Mouse (Mus musculus) thymus, adult 2 months (tissue): ENCODE data around the gene Gm572. TPM values are rescaled to one million over a fixed set of nuclear protein-coding genes. Genes with fewer than 3 reads are reported as not detected.

Experiments used
- DNase-seq: peaks from one replicate; pipeline ENCODE4 v3.0.0; 2021
- H3K27ac ChIP-seq: fragments of 200-500 bp; 2 replicates; pipeline ENCODE4 v1.5.1; 2012; ENCODE audit warnings: low read length, control low read depth; ENCODE audit not compliant: control insufficient read depth, insufficient read depth
- H3K27me3 ChIP-seq: fragments of 200-500 bp; 2 replicates; pipeline ENCODE4 v1.6.1; 2012; ENCODE audit warnings: mild to moderate bottlenecking, low read length, moderate library complexity, mixed read lengths; ENCODE audit not compliant: control insufficient read depth, insufficient read depth
- H3K36me3 ChIP-seq: fragments of 200-500 bp; 2 replicates; pipeline ENCODE4 v1.6.1; 2012; ENCODE audit warnings: mild to moderate bottlenecking, low read length, moderate library complexity; ENCODE audit not compliant: control insufficient read depth, insufficient read depth
- H3K4me1 ChIP-seq: fragments of 200-500 bp; replicated peaks from 2 replicates; pipeline ENCODE4 v1.6.1; 2012; ENCODE audit warnings: low read length; ENCODE audit not compliant: control insufficient read depth, insufficient read depth
- H3K4me3 ChIP-seq: fragments of 200-500 bp; 2 replicates; pipeline ENCODE4 v1.5.1; 2012; ENCODE audit warnings: mild to moderate bottlenecking, low read length, control low read depth, moderate library complexity; ENCODE audit not compliant: control insufficient read depth, insufficient read depth
- CTCF ChIP-seq: fragments of 200-500 bp; IDR thresholded peaks from 2 replicates; pipeline ENCODE4 v1.5.1; 2012; ENCODE audit warnings: mild to moderate bottlenecking, control low read depth, low read length, moderate library complexity, borderline replicate concordance; ENCODE audit not compliant: control insufficient read depth, poor library complexity, insufficient read depth; ENCODE audit errors: extremely low read depth
- POLR2A ChIP-seq: fragments of 200-500 bp; IDR thresholded peaks from 2 replicates; pipeline ENCODE4 v1.6.1; 2012; ENCODE audit warnings: mild to moderate bottlenecking, low read length, control low read depth, moderate library complexity; ENCODE audit not compliant: control insufficient read depth, poor library complexity, insufficient read depth; ENCODE audit errors: extremely low read depth
- WGBS: fragments of 180-500 bp; shearing (Covaris S2); methylation state at CpG from one replicate; pipeline ENCODE4 v1.1.7; 2018; 5-methylcytosine and 5-hydroxymethylcytosine counted together
- polyA plus RNA-seq: library from polyadenylated mRNA; depleted of rRNA; stranded (reverse); fragments of >200 nt; gene quantifications from 2 replicates; pipeline ENCODE4 v1.2.3, GENCODE M21; 2012

Gene Gm572
- polyA plus RNA-seq, 1 experiment, result 0.31 TPM

DNA sequence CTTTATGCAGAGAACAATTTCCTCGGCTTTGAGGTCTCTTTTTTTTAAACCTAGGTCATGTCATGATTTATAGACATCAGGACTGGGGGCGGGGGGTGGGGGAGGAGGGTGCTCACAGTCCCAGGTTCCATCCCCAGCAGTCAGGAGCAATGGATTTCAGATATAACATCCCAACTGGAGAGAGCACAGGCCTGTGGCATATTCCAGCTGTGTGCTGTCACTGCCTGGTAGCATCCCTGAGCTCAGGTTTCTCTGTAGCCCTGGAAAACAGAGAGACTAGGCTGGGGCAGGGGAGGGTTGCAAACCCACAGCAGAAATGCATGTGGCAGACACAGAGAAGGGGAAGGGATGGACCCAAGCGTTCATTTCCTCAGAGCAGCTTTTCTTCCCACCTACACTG is 17.1 kb downstream of the Gm572 start:
- Histone ChIP-seq H3K4me3 (no peak overlapping the region), H3K27me3 (no peaks in the 10 kb centered on the region), H3K36me3 (no peaks in the 10 kb centered on the region), H3K4me1 (peaks cover 52% of the 10 kb centered on the region), H3K27ac (no peak overlapping the region)
- DNase-seq, result no peak
- TF ChIP-seq POLR2A (no peak), CTCF (no peak)
- 47% methylated on average over 3 of the region's 3 CpGs for WGBS

GRCm38 (mm10) chr4:148662168-148662965 is 19.2 kb downstream of the Gm572 start:
- H3K36me3 ChIP-seq, result no peaks in the 10 kb centered on the region
- H3K4me3 ChIP-seq, result no peak overlapping the region
- TF ChIP-seq POLR2A (no peak), CTCF (no peak; the same call in 1 of the 2 replicates)
- DNase-seq, result peak; percentile 79
- H3K27ac ChIP-seq, result no peak overlapping the region
- H3K27me3 ChIP-seq, result no peaks in the 10 kb centered on the region
- H3K4me1 ChIP-seq, result peaks cover 38% of the 10 kb centered on the region
- 39% methylated on average over 21 of the region's 21 CpGs for WGBS

DNA sequence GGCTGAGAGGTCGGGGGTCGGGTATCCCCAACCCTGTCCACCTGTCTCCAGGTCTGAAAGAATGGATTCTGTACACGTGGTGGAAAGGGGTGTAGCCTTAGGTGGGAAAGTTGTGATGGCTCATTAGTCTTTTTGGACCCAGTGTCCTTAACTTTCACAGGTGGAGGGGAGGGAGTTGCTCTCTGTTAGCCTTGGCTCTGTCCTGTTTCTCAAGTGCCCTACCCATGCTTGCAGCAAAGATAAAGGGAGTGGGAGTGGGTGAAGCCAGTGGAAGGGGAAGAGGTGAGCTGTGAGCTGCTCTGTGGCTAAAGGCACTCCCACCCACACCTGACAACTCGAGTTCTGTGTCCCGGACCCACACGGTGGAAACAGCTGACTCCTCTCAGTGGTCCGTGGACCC is 20.2 kb downstream of the Gm572 start:
- TF ChIP-seq CTCF (no peak), POLR2A (no peak)
- peaks cover 31% of the 10 kb centered on the region for H3K4me1 ChIP-seq
- 62% methylated on average over 7 of the region's 7 CpGs for WGBS
- no peaks in the 10 kb centered on the region for H3K27me3 ChIP-seq
- no peaks in the 10 kb centered on the region for H3K36me3 ChIP-seq
- H3K27ac ChIP-seq, result no peak overlapping the region
- H3K4me3 ChIP-seq, result no peak overlapping the region
- DNase-seq, result no peak

GRCm38 (mm10) chr4:148664021-148664420 is 20.9 kb downstream of the Gm572 start:
- no peak overlapping the region for H3K27ac ChIP-seq
- 85% methylated on average over 6 of the region's 6 CpGs for WGBS
- H3K4me3 ChIP-seq, result no peak overlapping the region
- H3K27me3 ChIP-seq, result no peaks in the 10 kb centered on the region
- TF ChIP-seq POLR2A (no peak), CTCF (no peak)
- no peak for DNase-seq
- no peaks in the 10 kb centered on the region for H3K36me3 ChIP-seq
- peaks cover 24% of the 10 kb centered on the region for H3K4me1 ChIP-seq

DNA sequence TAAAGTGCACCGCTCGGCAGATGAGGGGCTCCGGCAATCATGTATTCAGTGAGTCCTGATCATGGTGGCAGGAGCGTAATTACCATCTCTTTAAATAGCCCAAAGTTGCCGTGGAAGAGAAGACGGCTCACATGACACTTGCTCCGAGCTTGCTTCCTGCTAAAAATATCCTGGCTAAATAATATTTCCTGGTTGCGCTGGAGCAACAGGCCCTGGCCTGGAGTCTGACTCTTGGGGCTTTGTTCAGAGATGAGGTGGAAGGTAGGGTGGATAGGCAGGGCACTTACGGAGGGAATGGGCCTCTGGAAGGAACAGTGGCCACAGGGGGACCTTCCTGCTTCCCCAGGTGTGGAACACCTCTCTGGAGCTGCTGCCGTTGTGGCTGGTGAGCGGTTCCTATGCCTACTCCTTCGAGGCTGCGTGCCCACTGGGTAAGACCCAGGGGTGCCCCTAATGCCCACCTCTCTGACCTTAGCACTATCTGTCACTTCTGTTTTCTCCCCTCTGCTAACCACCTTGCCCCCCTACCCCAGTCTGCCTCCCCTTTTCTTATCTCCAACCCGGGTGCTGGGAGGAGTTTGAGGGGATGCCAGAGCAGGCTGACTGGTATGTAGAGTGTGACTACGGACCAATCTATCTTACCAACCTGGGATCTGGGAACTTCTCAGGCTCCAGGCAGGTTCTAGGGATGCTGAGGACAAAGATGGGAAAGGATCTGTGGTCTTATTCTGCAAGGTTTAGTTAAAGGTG is 24.1 kb downstream of the Gm572 start:
- 88% methylated on average over 15 of the region's 15 CpGs for WGBS
- Histone ChIP-seq H3K27ac (no peak overlapping the region), H3K27me3 (no peaks in the 10 kb centered on the region), H3K4me3 (no peak overlapping the region), H3K4me1 (peaks cover 14% of the 10 kb centered on the region), H3K36me3 (no peaks in the 10 kb centered on the region)
- TF ChIP-seq CTCF, result no peak
- no peak for TF ChIP-seq POLR2A
- DNase-seq, result no peak

GRCm38 (mm10) chr4:148671230-148671947 is 28.3 kb downstream of the Gm572 start:
- no peak overlapping the region for H3K27ac ChIP-seq
- no peak for DNase-seq
- TF ChIP-seq POLR2A (no peak), CTCF (no peak)
- no peaks in the 10 kb centered on the region for H3K36me3 ChIP-seq
- H3K4me3 ChIP-seq, result no peak overlapping the region
- peaks cover 11% of the 10 kb centered on the region; the same call in 1 of the 2 replicates for H3K4me1 ChIP-seq
- no peaks in the 10 kb centered on the region for H3K27me3 ChIP-seq
- WGBS, result 15% methylated on average over 16 of the region's 16 CpGs
